Mouse (Mus musculus) stomach, postnatal 0 days (tissue): ENCODE results near the gene Prodh2. TPM values are rescaled to one million over a fixed set of nuclear protein-coding genes. Genes with fewer than 3 reads are reported as not detected.

Source experiments
- ATAC-seq: fragments of 200-750 bp; cut with Nextera tagmentation; 2 replicates; pipeline ENCODE4 v1.8.0; 2017; ENCODE audit not compliant: low FRiP score, low TSS enrichment
- DNase-seq: peaks from one replicate; pipeline ENCODE4 v3.0.0-alpha.2; 2016; ENCODE audit warnings: low spot score
- H3K27ac ChIP-seq: fragments of 300-500 bp; sonication (generic); replicated peaks from 2 replicates; pipeline ENCODE4 v1.5.1; 2014; ENCODE audit warnings: mild to moderate bottlenecking, control low read depth
- H3K27me3 ChIP-seq: fragments of 300-500 bp; sonication (generic); 2 replicates; pipeline ENCODE4 v1.6.1; 2014; ENCODE audit warnings: low read length; ENCODE audit not compliant: control insufficient read depth, insufficient read depth
- H3K36me3 ChIP-seq: fragments of 300-500 bp; sonication (generic); 2 replicates; pipeline ENCODE4 v1.6.1; 2014; ENCODE audit warnings: low read length, mixed read lengths; ENCODE audit not compliant: control insufficient read depth, insufficient read depth
- H3K4me1 ChIP-seq: fragments of 300-500 bp; sonication (generic); replicated peaks from 2 replicates; pipeline ENCODE4 v1.6.1; 2014; ENCODE audit warnings: antibody characterized with exemption; ENCODE audit not compliant: control insufficient read depth, insufficient read depth
- H3K4me2 ChIP-seq: fragments of 300-500 bp; sonication (generic); replicated peaks from 2 replicates; pipeline ENCODE4 v1.6.1; 2014; ENCODE audit warnings: low read depth, mild to moderate bottlenecking, control low read depth, moderate library complexity
- H3K4me3 ChIP-seq: fragments of 300-500 bp; sonication (generic); 2 replicates; pipeline ENCODE4 v1.5.1; 2014; ENCODE audit warnings: low read depth, low read length, control low read depth
- H3K9ac ChIP-seq: fragments of 300-500 bp; sonication (generic); 2 replicates; pipeline ENCODE4 v1.6.1; 2014; ENCODE audit warnings: mild to moderate bottlenecking, low read length, control low read depth, mixed read lengths
- H3K9me3 ChIP-seq: fragments of 300-500 bp; sonication (generic); 2 replicates; pipeline ENCODE4 v1.6.1; 2016; ENCODE audit warnings: low read length; ENCODE audit not compliant: control insufficient read depth
- CTCF ChIP-seq: IDR thresholded peaks from 2 replicates; pipeline ENCODE4 v1.5.1; 2016; ENCODE audit warnings: antibody characterized with exemption, low read depth, mild to moderate bottlenecking, moderate library complexity
- EP300 ChIP-seq: optimal IDR thresholded peaks from 2 replicates; pipeline ENCODE3; 2016; ENCODE audit warnings: antibody characterized with exemption
- whole genome bisulfite sequencing: fragments of 180-500 bp; shearing (Covaris S2); extraction: QIAGEN DNeasy Blood & Tissue Kit; methylation state at CpG from one replicate; pipeline ENCODE4 v1.1.7; 2014; 5-methylcytosine and 5-hydroxymethylcytosine counted together
- polyA plus RNA-seq: library from polyadenylated mRNA; unstranded; fragments of >200 nt; fragmentation: Nextera tagmentation; extraction: Ambion mirVana; gene quantifications from 2 replicates; pipeline ENCODE4 v1.2.1, GENCODE M21; 2015

The Prodh2 gene
- polyA plus RNA-seq, 1 experiment from 2014 or later = 0.42 TPM

GRCm38 (mm10) chr7:30453327-30453726 is 40.1 kb upstream of the Prodh2 start:
- Histone ChIP-seq H3K9ac (no peak overlapping the region), H3K27me3 (peaks cover 18% of the 10 kb centered on the region), H3K36me3 (no peaks in the 10 kb centered on the region), H3K4me3 (no peak overlapping the region), H3K9me3 (no peaks in the 10 kb centered on the region), H3K4me2 (no peak overlapping the region), H3K27ac (no peak overlapping the region), H3K4me1 (0 out of 2 replicates have a peak, but pooled peaks cover 2% of the 10 kb centered on the region)
- ATAC-seq (no peak), DNase-seq (no peak)
- 21% methylated on average over 25 of the region's 25 CpGs for WGBS
- TF ChIP-seq CTCF (no peak), EP300 (no peak)

GRCm38 (mm10) chr7:30453766-30454165 is 39.7 kb upstream of the Prodh2 start:
- DNase-seq (peak; percentile 89), ATAC-seq (peak; percentile 79)
- Histone ChIP-seq H3K27me3 (peaks cover 18% of the 10 kb centered on the region), H3K27ac (no peak overlapping the region), H3K36me3 (no peaks in the 10 kb centered on the region), H3K4me1 (0 out of 2 replicates have a peak, but pooled peaks cover 2% of the 10 kb centered on the region), H3K4me2 (peak overlapping the region; percentile 11; the same call in 1 of the 2 replicates), H3K9ac (0 out of 2 replicates have a peak overlapping the region, but pooled peaks have one; percentile 13), H3K9me3 (no peaks in the 10 kb centered on the region), H3K4me3 (no peak overlapping the region)
- 1% methylated on average over 25 of the region's 25 CpGs for whole genome bisulfite sequencing
- TF ChIP-seq EP300 = no peak
- TF ChIP-seq CTCF = no peak

- no peak overlapping the region for H3K9ac ChIP-seq
- H3K4me1 ChIP-seq = 0 out of 2 replicates have a peak, but pooled peaks cover 2% of the 10 kb centered on the region
- TF ChIP-seq EP300 = no peak
- no peak for TF ChIP-seq CTCF
- no peak overlapping the region for H3K27ac ChIP-seq
- WGBS = 13% methylated on average over 6 of the region's 6 CpGs
- no peak for DNase-seq
- H3K4me3 ChIP-seq = no peak overlapping the region
- no peaks in the 10 kb centered on the region for H3K9me3 ChIP-seq
- H3K36me3 ChIP-seq = no peaks in the 10 kb centered on the region
- no peak for ATAC-seq
- H3K4me2 ChIP-seq = 0 out of 2 replicates have a peak overlapping the region, but pooled peaks have one; percentile 11
- peaks cover 18% of the 10 kb centered on the region for H3K27me3 ChIP-seq
Measured at GRCm38 (mm10) chr7:30454259-30454658, 39.2 kb upstream of the Prodh2 start.

GRCm38 (mm10) chr7:30456487-30456886 is 36.9 kb upstream of the Prodh2 start:
- no peaks in the 10 kb centered on the region for H3K36me3 ChIP-seq
- H3K27me3 ChIP-seq = peaks cover 23% of the 10 kb centered on the region
- WGBS = 1% methylated on average over 9 of the region's 9 CpGs
- H3K27ac ChIP-seq = no peak overlapping the region
- 0 out of 2 replicates have a peak overlapping the region, but pooled peaks have one; percentile 6 for H3K4me3 ChIP-seq
- H3K9ac ChIP-seq = no peak overlapping the region
- no peak for TF ChIP-seq CTCF
- TF ChIP-seq EP300 = no peak
- DNase-seq (no peak), ATAC-seq (no peak)
- no peaks in the 10 kb centered on the region for H3K9me3 ChIP-seq
- H3K4me1 ChIP-seq = 0 out of 2 replicates have a peak, but pooled peaks cover 2% of the 10 kb centered on the region
- H3K4me2 ChIP-seq = no peak overlapping the region; the same call in 1 of the 2 replicates

- H3K27me3 ChIP-seq = peaks cover 23% of the 10 kb centered on the region
- ATAC-seq (no peak), DNase-seq (no peak)
- H3K4me1 ChIP-seq = 0 out of 2 replicates have a peak, but pooled peaks cover 2% of the 10 kb centered on the region
- no peaks in the 10 kb centered on the region for H3K9me3 ChIP-seq
- no peaks in the 10 kb centered on the region for H3K36me3 ChIP-seq
- peak overlapping the region; percentile 6; the same call in 1 of the 2 replicates for H3K4me3 ChIP-seq
- H3K27ac ChIP-seq = no peak overlapping the region
- no peak for TF ChIP-seq EP300
- no peak for TF ChIP-seq CTCF
- WGBS = under 1% methylated on average over 31 of the region's 31 CpGs
- H3K9ac ChIP-seq = no peak overlapping the region
- peak overlapping the region; percentile 34 for H3K4me2 ChIP-seq
Measured at GRCm38 (mm10) chr7:30456911-30457628, 36.4 kb upstream of the Prodh2 start.
